20 mouse cellular contexts compared by ENCODE assay signal in the genomic region with DNA sequence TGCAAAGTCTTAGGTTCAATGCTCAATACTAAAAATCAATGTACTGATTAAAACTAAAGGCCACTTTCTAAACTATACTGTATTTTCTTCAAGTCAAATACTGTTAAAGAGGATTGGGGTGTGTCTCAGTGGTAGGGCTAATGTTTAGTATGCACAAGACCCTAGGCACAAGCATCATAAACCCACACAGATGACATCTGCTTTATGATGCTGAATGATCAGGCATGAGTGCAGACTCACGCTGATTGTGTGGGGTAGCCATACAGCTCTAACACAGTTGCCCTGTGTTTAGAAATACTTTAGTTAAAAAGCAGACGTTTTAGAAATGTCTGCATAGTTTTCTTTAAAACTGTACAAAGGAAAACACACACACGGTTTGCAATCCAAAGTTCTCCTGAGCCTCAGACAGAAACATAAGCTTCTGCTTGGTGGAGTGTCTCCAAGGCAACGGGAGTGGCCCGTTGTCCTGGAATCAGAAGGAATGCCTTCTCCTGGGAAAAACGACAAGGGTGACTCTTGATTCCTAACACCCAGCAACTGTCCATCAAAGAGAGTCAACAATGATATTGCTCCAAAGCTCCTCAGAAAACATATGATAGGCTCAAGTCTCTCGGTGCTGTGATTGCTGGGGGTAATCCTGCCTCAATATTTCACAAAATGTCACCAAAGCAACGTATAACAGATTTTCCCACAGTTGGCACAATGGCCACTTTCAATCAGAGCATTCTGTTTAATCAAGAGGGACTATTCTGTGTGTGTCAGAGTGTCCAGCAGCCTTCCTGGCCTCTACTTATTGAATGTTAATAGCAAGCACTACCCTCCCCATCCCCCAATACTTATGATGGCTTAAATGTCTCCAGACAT.
DNase-seq lines count a peak whose midpoint lies in the region; ATAC-seq and TF ChIP-seq lines count a peak whose summit lies in the region.
"Had no signal": no experiment of that assay in that cellular context is flagged by ENCODE, and none has a peak within 500 bp of the region (broad histone marks: within the 10 kb centered on the region; RNA-seq: fewer than 3 reads in every experiment).

No protein-coding gene starts in this region.

- 13% methylated on average over 8 of the region's 8 CpGs for WGBS in hindbrain, embryonic 13.5 days
- 15% methylated on average over 8 of the region's 8 CpGs for WGBS in midbrain, embryonic 13.5 days
- 55% methylated on average over 8 of the region's 8 CpGs for WGBS in lung, adult 2 months
- WGBS in liver, embryonic 12.5 days (ENCODE audit: insufficient replicate concordance): 62% methylated on average over 8 of the region's 8 CpGs

- H3K9me3 ChIP-seq in hindbrain, embryonic 13.5 days: no peaks in the 10 kb centered on the region
- H3K9me3 ChIP-seq in midbrain, embryonic 13.5 days: no peaks in the 10 kb centered on the region
- H3K9me3 ChIP-seq in liver, embryonic 12.5 days (replicated peaks): no peaks in the 10 kb centered on the region
- H3K9me3 ChIP-seq: forebrain, embryonic 15.5 days; heart, embryonic 10.5 days; intestine, embryonic 15.5 days; lung, embryonic 15.5 days had no signal

- H3K4me2 ChIP-seq in hindbrain, embryonic 13.5 days: no peak overlapping the region
- no peak overlapping the region for H3K4me2 ChIP-seq in midbrain, embryonic 13.5 days (replicated peaks)
- no peak overlapping the region for H3K4me2 ChIP-seq in liver, embryonic 12.5 days
- H3K4me2 ChIP-seq: forebrain, embryonic 15.5 days; intestine, embryonic 15.5 days; lung, embryonic 15.5 days had no signal

- peak overlapping the region; percentile 75 for H3K27ac ChIP-seq in hindbrain, embryonic 13.5 days
- H3K27ac ChIP-seq in midbrain, embryonic 13.5 days: peak overlapping the region; percentile 37; the same call in 1 of the 2 replicates
- no peak overlapping the region for H3K27ac ChIP-seq in liver, embryonic 12.5 days
- H3K27ac ChIP-seq: forebrain, embryonic 15.5 days; heart, embryonic 10.5 days; intestine, embryonic 15.5 days; lung, embryonic 15.5 days had no signal

- no peaks in the 10 kb centered on the region for H3K36me3 ChIP-seq in hindbrain, embryonic 13.5 days
- H3K36me3 ChIP-seq in midbrain, embryonic 13.5 days: no peaks in the 10 kb centered on the region
- H3K36me3 ChIP-seq in liver, embryonic 12.5 days: no peaks in the 10 kb centered on the region
- H3K36me3 ChIP-seq: forebrain, embryonic 15.5 days; heart, embryonic 10.5 days; intestine, embryonic 15.5 days; lung, embryonic 15.5 days had no signal

- DNase-seq in ES-CJ7 (ENCODE audit: low read depth, low spot score): peak; percentile 9
- DNase-seq in brain, adult 2 months (ENCODE audit: low read depth, low spot score): peak; percentile 36
- no peak for DNase-seq in heart, adult 9 months (ENCODE audit: low spot score in 2 of 2)
- no peak for DNase-seq in lung, adult 2 months
- DNase-seq: cerebellum, adult 11-12 months; cerebellum, postnatal 36 days; gastrocnemius, postnatal 14 days; heart, postnatal 14 days; layer of hippocampus, adult 9-11 months; liver; thymus, postnatal 36 days had no signal

- no peak for TF ChIP-seq POLR2A in lung, adult 2 months (IDR thresholded peaks at IDR 0.05; ENCODE audit: borderline replicate concordance, extremely low read depth, low read depth, low read length)

- no peaks in the 10 kb centered on the region for H3K27me3 ChIP-seq in hindbrain, embryonic 13.5 days
- no peaks in the 10 kb centered on the region for H3K27me3 ChIP-seq in midbrain, embryonic 13.5 days
- H3K27me3 ChIP-seq in liver, embryonic 12.5 days (replicated peaks): no peaks in the 10 kb centered on the region
- H3K27me3 ChIP-seq: forebrain, embryonic 15.5 days; intestine, embryonic 15.5 days; lung, embryonic 15.5 days had no signal

- peak; percentile 78 for ATAC-seq in hindbrain, embryonic 13.5 days (ENCODE audit: low FRiP score)
- ATAC-seq in midbrain, embryonic 13.5 days: peak; percentile 84
- ATAC-seq in liver, embryonic 12.5 days: no peak
- no peak for ATAC-seq in megakaryocyte, adult 5-6 weeks (ENCODE audit: poor library complexity, severe bottlenecking)
- ATAC-seq: activated CD4-positive, CD25-positive, alpha-beta regulatory T cell, adult 4 months; forebrain, embryonic 15.5 days; intestine, embryonic 15.5 days had no signal

- H3K9ac ChIP-seq in hindbrain, embryonic 13.5 days: no peak overlapping the region
- no peak overlapping the region for H3K9ac ChIP-seq in midbrain, embryonic 13.5 days (replicated peaks)
- H3K9ac ChIP-seq in liver, embryonic 12.5 days: no peak overlapping the region
- H3K9ac ChIP-seq: forebrain, embryonic 15.5 days; intestine, embryonic 15.5 days; lung, embryonic 15.5 days had no signal

- H3K4me3 ChIP-seq in hindbrain, embryonic 13.5 days: no peak overlapping the region
- H3K4me3 ChIP-seq in midbrain, embryonic 13.5 days (replicated peaks): no peak overlapping the region
- H3K4me3 ChIP-seq in lung, adult 2 months (replicated peaks; ENCODE audit: extremely low read depth, low read depth, low read length): no peak overlapping the region
- no peak overlapping the region for H3K4me3 ChIP-seq in liver, embryonic 12.5 days
- H3K4me3 ChIP-seq: forebrain, embryonic 15.5 days; heart, embryonic 10.5 days; intestine, embryonic 15.5 days; lung, embryonic 15.5 days had no signal

- TF ChIP-seq CTCF in lung, adult 2 months (IDR thresholded peaks at IDR 0.05; ENCODE audit: insufficient read depth, low read length): no peak

- peaks cover 13% of the 10 kb centered on the region for H3K4me1 ChIP-seq in hindbrain, embryonic 13.5 days (replicated peaks)
- peaks cover 16% of the 10 kb centered on the region for H3K4me1 ChIP-seq in midbrain, embryonic 13.5 days (replicated peaks)
- no peaks in the 10 kb centered on the region for H3K4me1 ChIP-seq in lung, adult 2 months (ENCODE audit: control insufficient read depth, insufficient read depth, low read length)
- no peaks in the 10 kb centered on the region for H3K4me1 ChIP-seq in liver, embryonic 12.5 days
- H3K4me1 ChIP-seq: heart, embryonic 10.5 days; intestine, embryonic 15.5 days; lung, embryonic 15.5 days had no signal

Comparison
In these comparisons a context has a peak if more than half of its experiments do, and no peak if none do; other contexts are left out.
1. DNase-seq: peak in ES-CJ7 (single experiment) and brain, adult 2 months (single experiment); none in heart, adult 9 months (0 of 2) and lung, adult 2 months (single experiment).
2. ATAC-seq: peak in hindbrain, embryonic 13.5 days (single experiment) and midbrain, embryonic 13.5 days (single experiment); none in liver, embryonic 12.5 days (single experiment) and megakaryocyte, adult 5-6 weeks (single experiment).